Mouse (Mus musculus) liver, embryonic 14.5 days (tissue): ENCODE results near the gene Ssrp1. TPM values are rescaled to one million over a fixed set of nuclear protein-coding genes. Genes with fewer than 3 reads are reported as not detected.

Experiments used
- ATAC-seq: fragments of 200-750 bp; cut with Nextera tagmentation; 2 replicates; pipeline ENCODE4 v1.8.0; 2017; ENCODE audit warnings: moderate number of reproducible peaks, mild to moderate bottlenecking, moderate library complexity; ENCODE audit not compliant: insufficient read depth
- DNase-seq, 3 experiments: peaks; one replicate each; pipeline ENCODE4 v3.0.0-alpha.2; 2012 to 2013; ENCODE audit warnings: low read depth in 3 of 3, low spot score in 3 of 3
- H3K27ac ChIP-seq: fragments of 300-500 bp; sonication (generic); 2 replicates; pipeline ENCODE4 v1.5.1; 2014; ENCODE audit warnings: moderate library complexity, mild to moderate bottlenecking, control low read depth, inconsistent platforms
- H3K27me3 ChIP-seq: fragments of 300-500 bp; sonication (generic); 2 replicates; pipeline ENCODE4 v1.6.1; 2014; ENCODE audit warnings: mild to moderate bottlenecking, low read length, moderate library complexity; ENCODE audit not compliant: control insufficient read depth, insufficient read depth
- H3K36me3 ChIP-seq: fragments of 300-500 bp; sonication (generic); replicated peaks from 2 replicates; pipeline ENCODE4 v1.6.1; 2014; ENCODE audit warnings: low read depth; ENCODE audit not compliant: control insufficient read depth, insufficient read depth
- H3K4me1 ChIP-seq, 2 experiments: fragments of 200-500 bp in 1 of 2; fragments of 300-500 bp in 1 of 2; sonication (generic) in 1 of 2; replicated peaks; 2 replicates each; pipeline ENCODE4 v1.6.1; 2012 to 2014; ENCODE audit warnings: antibody characterized with exemption in 1 of 2, inconsistent platforms in 1 of 2, low read length in 1 of 2; ENCODE audit not compliant: control insufficient read depth in 2 of 2, insufficient read depth in 2 of 2
- H3K4me2 ChIP-seq: fragments of 300-500 bp; sonication (generic); 2 replicates; pipeline ENCODE4 v1.6.1; 2014; ENCODE audit warnings: low read depth, mild to moderate bottlenecking, control low read depth, moderate library complexity
- H3K4me3 ChIP-seq, 2 experiments: fragments of 200-500 bp in 1 of 2; fragments of 300-500 bp in 1 of 2; sonication (generic) in 1 of 2; 2 replicates each; pipeline ENCODE4 v1.5.1; 2012 to 2014; ENCODE audit warnings: low read depth in 2 of 2, low read length in 2 of 2, mild to moderate bottlenecking in 2 of 2, control low read depth in 1 of 2, inconsistent platforms in 1 of 2, moderate library complexity in 1 of 2; ENCODE audit not compliant: insufficient read depth in 1 of 2
- H3K9ac ChIP-seq: fragments of 300-500 bp; sonication (generic); replicated peaks from 2 replicates; pipeline ENCODE4 v1.6.1; 2014; ENCODE audit warnings: mild to moderate bottlenecking, control low read depth, moderate library complexity
- H3K9me3 ChIP-seq: fragments of 300-500 bp; sonication (generic); 2 replicates; pipeline ENCODE4 v1.6.1; 2016; ENCODE audit warnings: low read length, mixed read lengths; ENCODE audit not compliant: control insufficient read depth
- CTCF ChIP-seq: IDR thresholded peaks from 2 replicates; pipeline ENCODE4 v1.5.1; 2016; ENCODE audit warnings: antibody characterized with exemption, low read depth, control low read depth
- EP300 ChIP-seq: IDR thresholded peaks from 2 replicates; pipeline ENCODE4 v1.6.1; 2016; ENCODE audit warnings: antibody characterized with exemption, low read depth
- WGBS: fragments of 180-500 bp; shearing (Covaris S2); extraction: QIAGEN DNeasy Blood & Tissue Kit; methylation state at CpG from one replicate; pipeline ENCODE4 v1.1.7; 2014; ENCODE audit not compliant: insufficient replicate concordance; 5-methylcytosine and 5-hydroxymethylcytosine counted together
- polyA plus RNA-seq, 2 experiments: library from polyadenylated mRNA; depleted of rRNA in 1 of 2; stranded (reverse) in 1 of 2; unstranded in 1 of 2; fragments of >200 nt; fragmentation: Nextera tagmentation in 1 of 2; extraction: Ambion mirVana in 1 of 2; gene quantifications; 2 replicates each; pipeline versions ENCODE4 v1.2.1 to v1.2.3; 2012 to 2014

The Ssrp1 gene
- polyA plus RNA-seq (2012; rRNA removed) (82.2 and 115 TPM in 2 replicates), polyA plus RNA-seq (2014; fragmentation: Nextera tagmentation; extraction: Ambion mirVana) (160 and 183 TPM in 2 replicates)

DNA sequence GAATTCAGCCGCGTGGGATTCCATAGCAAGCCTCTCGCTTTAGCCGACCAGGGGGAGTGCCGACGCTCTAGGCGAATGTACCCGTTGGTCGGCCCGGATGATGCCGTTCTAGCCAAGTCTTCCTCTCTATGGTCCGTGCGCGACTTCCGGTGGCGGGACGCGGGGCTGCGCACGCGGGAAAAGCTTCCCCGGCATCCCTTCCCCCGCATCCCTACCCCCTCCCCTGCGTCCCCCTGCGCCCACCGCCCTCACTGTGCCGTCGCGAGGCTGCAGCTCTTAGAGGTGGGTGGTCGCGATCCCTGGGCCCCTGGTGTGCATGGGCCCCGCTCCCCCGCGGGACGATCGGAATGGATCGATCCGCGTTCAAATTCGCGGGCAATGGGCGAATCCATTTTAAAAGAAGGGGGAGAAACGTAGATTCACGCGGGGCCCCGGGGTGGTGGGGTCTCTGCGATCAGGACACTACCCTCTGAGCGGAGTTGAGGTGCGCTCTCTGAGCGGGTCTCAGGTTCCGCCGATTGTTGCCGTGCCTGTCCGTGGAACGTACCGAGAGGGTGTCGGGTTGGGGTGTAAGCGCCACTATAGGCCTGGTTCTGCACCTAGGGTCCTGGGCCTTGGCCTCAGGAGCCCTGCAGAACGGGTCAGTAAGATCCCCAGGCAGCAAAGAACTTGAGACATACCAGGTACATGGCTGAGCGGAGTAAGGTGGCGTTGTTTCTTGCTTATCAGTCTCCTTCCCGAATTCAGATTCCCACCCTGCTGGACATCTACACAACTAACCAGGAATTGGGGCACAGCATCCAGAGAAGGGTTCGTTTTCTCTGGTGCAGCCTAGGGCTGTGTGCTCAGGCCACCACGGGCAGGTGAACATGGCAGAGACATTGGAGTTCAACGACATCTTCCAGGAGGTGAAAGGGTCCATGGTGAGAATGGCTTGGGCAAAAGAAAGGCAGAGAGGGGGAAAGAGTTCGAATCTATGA, at the start of gene Ssrp1, which contains the start of gene P2rx3:
Gene Ssrp1 (plus strand): TSS at position 188 of the 980 bp plus-strand sequence.
Gene P2rx3 (minus strand): TSS at position 416 of the 980 bp plus-strand sequence.
- H3K9ac ChIP-seq: peak within 1 kb of the TSS; percentile 92
- peaks cover 17 to 18% of the 10 kb centered on the region in 2 experiments for H3K4me1 ChIP-seq
- H3K4me2 ChIP-seq: peak within 1 kb of the TSS; percentile 96
- WGBS: under 1% methylated on average over 66 of the region's 66 CpGs
- H3K9me3 ChIP-seq: no peaks in the 10 kb centered on the region
- peak; percentile 94 for ATAC-seq
- peaks cover 19% of the 10 kb centered on the region for H3K27me3 ChIP-seq
- peak within 1 kb of the TSS; percentile 55 for H3K27ac ChIP-seq
- peak; percentile 86 to 89 (median 89) for DNase-seq
- H3K4me3 ChIP-seq: peak within 1 kb of the TSS; percentile 83 to 85
- TF ChIP-seq EP300: peak; percentile 22; the same call in 1 of the 2 replicates
- TF ChIP-seq CTCF: peak; percentile 38
- H3K36me3 ChIP-seq: peaks cover 39% of the 10 kb centered on the region

GRCm38 (mm10) chr2:84987930-84988329, 49.1 kb upstream of the Ssrp1 start, which contains the start of gene Prg3:
TSS of gene Prg3 (plus strand) at chr2:84988215.
- no peak for TF ChIP-seq CTCF
- no peak for TF ChIP-seq EP300
- Histone ChIP-seq H3K9ac (no peak within 1 kb of the TSS), H3K27me3 (no peaks in the 10 kb centered on the region; the same call in 1 of the 2 replicates), H3K4me3 (no peak within 1 kb of the TSS), H3K9me3 (no peaks in the 10 kb centered on the region), H3K4me1 (peaks cover 0 to 2% of the 10 kb centered on the region in 2 experiments; a peak in 1 of 4 replicates), H3K27ac (no peak within 1 kb of the TSS), H3K36me3 (no peaks in the 10 kb centered on the region), H3K4me2 (no peak within 1 kb of the TSS)
- 3% methylated on average over 1 of the region's 1 CpGs for WGBS
- DNase-seq (no peak), ATAC-seq (no peak)

DNA sequence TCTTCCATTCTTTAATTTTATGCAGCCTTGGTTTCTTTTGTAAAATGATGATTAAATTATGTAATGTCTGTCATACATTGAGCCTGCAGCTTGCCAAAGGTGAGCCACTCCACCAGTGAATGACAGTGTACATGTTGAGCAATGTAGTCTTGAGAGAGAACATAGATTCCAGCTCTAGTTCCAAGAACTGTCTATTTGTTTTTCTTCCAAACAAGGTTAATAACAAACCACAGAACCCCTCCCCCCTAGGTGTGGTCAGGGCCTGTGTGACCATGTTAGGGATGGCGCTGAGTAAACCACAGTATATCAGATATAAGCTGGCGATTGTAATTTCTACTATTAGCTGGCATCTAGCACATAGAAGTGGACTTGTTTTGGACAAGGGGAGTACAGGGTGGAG, 40.7 kb upstream of the Ssrp1 start:
- 8% methylated on average over 2 of the region's 2 CpGs for WGBS
- no peak overlapping the region for H3K4me2 ChIP-seq
- H3K4me3 ChIP-seq: no peak overlapping the region
- H3K9me3 ChIP-seq: no peaks in the 10 kb centered on the region
- H3K4me1 ChIP-seq: peaks cover 26 to 33% of the 10 kb centered on the region in 2 experiments
- TF ChIP-seq CTCF (no peak), EP300 (no peak)
- H3K27me3 ChIP-seq: no peaks in the 10 kb centered on the region
- DNase-seq: peak in 1 of 3 experiments; percentile 29
- no peaks in the 10 kb centered on the region for H3K36me3 ChIP-seq
- H3K9ac ChIP-seq: no peak overlapping the region
- peak; percentile 52; the same call in 1 of the 2 replicates for ATAC-seq
- no peak overlapping the region for H3K27ac ChIP-seq

DNA sequence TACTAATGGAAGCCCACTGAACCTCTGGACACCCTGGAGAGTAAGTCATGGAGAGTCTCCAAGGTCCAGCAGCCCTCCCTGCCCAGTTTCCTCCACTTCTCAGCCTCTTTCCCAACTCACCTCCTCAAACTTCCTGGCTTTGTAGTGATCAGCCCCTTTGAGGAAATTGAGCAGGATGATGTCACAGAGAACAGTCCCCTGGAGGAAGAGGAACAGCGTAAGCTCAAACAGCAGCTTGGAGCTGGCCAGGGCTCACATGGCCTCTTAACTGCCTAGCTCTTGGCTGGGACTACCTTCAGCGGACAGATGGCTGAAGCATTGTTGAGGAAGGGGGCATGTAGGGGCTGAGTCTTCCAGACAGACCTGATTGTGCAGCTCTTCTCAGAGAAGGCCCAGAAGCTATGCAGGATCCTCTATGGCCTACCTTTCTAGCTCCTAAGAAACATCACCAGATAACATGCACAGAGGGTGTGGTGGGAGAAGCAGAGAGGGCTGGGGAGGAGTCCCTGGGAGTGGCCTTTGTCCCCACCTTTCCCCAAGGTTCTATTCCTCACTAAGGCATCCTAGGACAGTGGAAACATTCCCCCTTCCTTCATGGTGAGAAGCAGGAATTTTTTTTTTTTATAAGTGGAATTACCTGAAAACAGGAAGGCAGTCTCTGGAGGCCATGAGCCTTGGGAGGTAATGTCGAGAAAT, 37.4 kb upstream of the Ssrp1 start:
- ATAC-seq: peak; percentile 69; the same call in 1 of the 2 replicates
- Histone ChIP-seq H3K36me3 (no peaks in the 10 kb centered on the region), H3K4me1 (peaks cover 26 to 33% of the 10 kb centered on the region in 2 experiments), H3K4me2 (peak overlapping the region; percentile 23), H3K9me3 (no peaks in the 10 kb centered on the region), H3K9ac (no peak overlapping the region), H3K4me3 (no peak overlapping the region), H3K27ac (no peak overlapping the region), H3K27me3 (no peaks in the 10 kb centered on the region)
- no peak for DNase-seq
- no peak for TF ChIP-seq EP300
- TF ChIP-seq CTCF: no peak
- 63% methylated on average over 3 of the region's 3 CpGs for WGBS

- no peak overlapping the region for H3K4me2 ChIP-seq
- no peaks in the 10 kb centered on the region for H3K36me3 ChIP-seq
- H3K9ac ChIP-seq: no peak overlapping the region
- TF ChIP-seq CTCF (no peak), EP300 (no peak)
- no peaks in the 10 kb centered on the region for H3K27me3 ChIP-seq
- no peak overlapping the region for H3K27ac ChIP-seq
- no peak for ATAC-seq
- 63% methylated on average over 13 of the region's 13 CpGs for WGBS
- H3K4me3 ChIP-seq: no peak overlapping the region
- no peak for DNase-seq
- H3K9me3 ChIP-seq: no peaks in the 10 kb centered on the region
- H3K4me1 ChIP-seq: peaks cover 22 to 26% of the 10 kb centered on the region in 2 experiments
These were observed 35.5 kb upstream of the Ssrp1 start for GRCm38 (mm10) chr2:85001497-85001896.
